Mouse (Mus musculus) c-Kit-positive CD71-positive TER-119-positive erythroid progenitor cells, embryonic 14.5 days (primary cell): ENCODE measurements around the gene Ano10.

Experiments
- DNase-seq: peaks from one replicate; pipeline ENCODE4 v3.0.0-alpha.2; 2013; ENCODE audit warnings: low spot score

Gene Ano10

DNA sequence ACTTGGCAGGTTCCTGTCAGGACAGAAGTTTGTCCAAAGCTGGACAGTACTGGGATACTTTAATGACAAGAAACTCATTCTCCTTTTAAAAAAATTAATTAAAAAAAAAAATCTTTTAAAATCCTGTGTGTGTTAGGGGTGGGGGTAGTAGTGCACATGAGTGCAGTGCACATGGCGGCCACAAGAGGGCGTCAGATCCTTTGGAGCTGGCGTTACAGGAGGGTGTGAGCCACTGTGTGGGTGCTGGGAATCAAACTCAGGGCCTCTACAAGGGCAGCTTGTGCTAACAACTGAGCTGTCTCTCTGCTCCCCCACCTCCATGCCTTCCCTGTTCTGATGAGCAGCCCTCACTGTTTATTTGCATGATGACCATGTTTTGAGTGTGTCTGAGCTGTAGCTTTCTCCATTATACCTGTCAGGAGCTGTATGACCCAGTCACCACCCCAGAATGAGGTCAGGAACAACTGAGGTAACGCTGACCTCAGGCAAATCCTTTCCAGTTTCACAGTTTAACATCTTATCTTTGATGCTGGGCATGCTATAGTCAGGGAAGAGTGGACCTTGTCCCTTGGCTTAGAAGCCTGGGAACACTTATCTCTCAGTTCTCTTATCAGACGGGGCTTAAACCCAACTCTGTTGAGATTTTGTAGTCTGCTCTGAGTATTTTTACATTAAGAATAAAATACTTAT lies 137.7 kb downstream of the Ano10 start:
- DNase-seq: no peak

DNA sequence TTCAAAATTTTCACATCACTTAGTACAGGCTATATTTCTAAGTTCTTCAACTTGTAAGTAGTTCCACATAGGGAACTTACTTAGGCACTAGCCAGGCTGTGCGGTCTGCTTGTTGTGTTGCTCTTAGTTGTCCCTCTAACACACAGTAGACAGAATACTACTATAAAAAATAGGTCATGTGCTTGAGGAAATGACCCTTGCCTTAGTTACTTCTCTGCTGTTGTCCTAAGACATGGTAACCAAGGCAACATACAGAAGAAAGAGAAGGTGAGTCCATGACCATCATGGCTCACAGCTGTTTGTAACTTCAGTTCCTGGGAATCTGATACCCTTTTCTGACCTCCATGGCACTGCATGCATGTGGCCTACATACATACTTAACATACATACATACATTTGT lies 139.0 kb downstream of the Ano10 start:
- DNase-seq: no peak

DNA sequence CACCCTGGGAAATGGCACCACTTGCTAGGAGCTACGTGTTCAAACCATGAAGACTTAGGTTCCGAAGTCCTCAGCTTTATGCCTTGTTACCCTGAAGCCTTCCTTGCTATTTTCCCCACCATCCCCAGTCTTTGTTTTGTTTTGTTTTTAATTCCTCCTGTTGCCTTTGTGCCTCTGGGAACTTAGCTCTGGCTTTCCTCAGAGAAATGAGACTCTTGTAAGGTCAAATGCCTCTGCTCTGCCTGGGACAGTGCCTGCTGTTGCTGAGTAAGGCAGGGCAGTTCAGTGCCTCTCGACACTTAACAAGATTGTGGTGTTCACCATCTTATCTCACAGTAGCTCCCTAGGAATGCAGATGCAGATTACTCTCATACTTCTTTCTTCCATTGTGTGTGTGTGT lies 140.8 kb downstream of the Ano10 start:
- DNase-seq: no peak

GRCm38 (mm10) chr9:122152501-122152900 lies 141.7 kb downstream of the Ano10 start:
- no peak for DNase-seq

GRCm38 (mm10) chr9:122152063-122152462 lies 142.2 kb downstream of the Ano10 start:
- DNase-seq: no peak

- DNase-seq: no peak
These were observed 144.0 kb downstream of the Ano10 start for GRCm38 (mm10) chr9:122149997-122150826.

- no peak for DNase-seq
These were observed 145.9 kb downstream of the Ano10 start for GRCm38 (mm10) chr9:122148356-122148755.

DNA sequence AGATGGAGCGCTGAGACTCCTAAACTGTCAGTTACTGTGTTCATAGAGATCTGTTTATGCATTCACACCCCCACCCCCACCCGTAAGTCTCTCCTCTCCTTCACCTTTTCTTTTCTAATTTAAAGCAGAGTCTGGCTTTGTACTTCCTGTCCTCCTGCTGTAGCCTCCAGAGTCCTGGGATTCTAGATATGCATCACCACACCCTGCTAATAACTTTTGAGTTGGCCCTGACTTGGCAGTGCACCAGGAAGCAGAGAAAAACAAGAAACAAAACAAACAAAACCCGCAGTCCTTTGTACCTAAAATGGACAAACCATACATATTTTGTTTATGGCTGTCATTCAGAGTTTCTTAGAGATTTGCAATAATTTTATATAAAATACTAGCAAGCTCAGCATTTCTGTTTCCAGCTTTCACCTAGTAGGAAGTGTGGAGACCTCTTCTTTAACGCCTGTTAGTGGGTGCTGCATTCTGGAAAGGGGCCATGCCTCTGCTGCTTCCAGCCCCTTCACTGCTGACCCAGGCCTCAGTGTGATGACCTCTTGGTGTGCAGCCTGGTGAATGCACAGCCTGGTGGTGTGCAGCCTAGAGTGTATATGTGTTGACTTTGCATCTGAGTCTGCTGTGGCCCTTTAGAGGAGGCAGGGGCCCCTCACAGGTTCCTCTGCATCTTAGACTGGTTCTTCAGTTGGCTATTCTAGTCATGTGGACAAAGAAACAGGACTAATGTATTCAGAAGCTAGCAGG lies 147.9 kb downstream of the Ano10 start:
- no peak for DNase-seq

GRCm38 (mm10) chr9:122145677-122146076 lies 148.5 kb downstream of the Ano10 start:
- no peak for DNase-seq

- no peak for DNase-seq
These were observed 149.4 kb downstream of the Ano10 start for GRCm38 (mm10) chr9:122144776-122145175.

GRCm38 (mm10) chr9:122143219-122143618 lies 151.0 kb downstream of the Ano10 start:
- DNase-seq: no peak

GRCm38 (mm10) chr9:122139236-122139635 lies 155.0 kb downstream of the Ano10 start:
- DNase-seq: no peak

GRCm38 (mm10) chr9:122138371-122139029 lies 155.7 kb downstream of the Ano10 start:
- no peak for DNase-seq

GRCm38 (mm10) chr9:122137960-122138359 lies 156.3 kb downstream of the Ano10 start:
- DNase-seq: no peak

DNA sequence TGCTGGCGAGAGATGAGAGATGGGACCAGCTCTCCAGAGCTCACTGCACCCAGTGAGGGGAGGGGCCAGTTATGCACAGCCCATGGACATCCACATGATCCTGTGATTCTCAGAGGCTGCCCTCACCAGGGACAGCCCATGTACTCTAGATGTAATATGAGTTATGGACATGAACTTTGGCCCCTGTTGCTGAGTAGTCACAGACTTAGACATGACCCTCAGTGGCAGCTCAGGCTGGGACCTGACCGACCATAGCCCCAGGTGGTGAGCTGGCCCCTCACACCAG lies 158.4 kb downstream of the Ano10 start:
- no peak for DNase-seq

- DNase-seq: no peak
These were observed 158.9 kb downstream of the Ano10 start for GRCm38 (mm10) chr9:122135095-122135884.

GRCm38 (mm10) chr9:122132145-122132544 lies 162.1 kb downstream of the Ano10 start:
- no peak for DNase-seq

DNA sequence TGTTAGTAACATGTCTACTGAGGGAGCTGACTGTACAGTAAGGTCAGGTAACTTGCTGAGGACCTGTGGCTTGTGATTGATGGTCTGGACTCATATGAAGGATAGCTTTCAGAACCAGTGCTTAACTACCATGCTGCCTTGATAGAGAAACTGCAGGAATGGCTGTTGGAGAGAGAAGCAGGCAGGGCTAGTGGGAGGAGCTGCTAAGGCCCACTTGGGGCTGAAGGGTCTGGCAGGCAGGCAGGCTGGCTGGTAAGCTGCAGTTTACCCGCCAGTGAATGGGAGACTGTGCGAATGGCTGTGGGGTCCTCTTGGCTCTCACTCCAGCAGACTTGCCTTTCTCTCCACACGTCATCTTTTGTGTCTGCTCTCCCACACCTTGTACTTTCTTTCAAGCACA lies 163.6 kb downstream of the Ano10 start:
- DNase-seq: no peak

DNA sequence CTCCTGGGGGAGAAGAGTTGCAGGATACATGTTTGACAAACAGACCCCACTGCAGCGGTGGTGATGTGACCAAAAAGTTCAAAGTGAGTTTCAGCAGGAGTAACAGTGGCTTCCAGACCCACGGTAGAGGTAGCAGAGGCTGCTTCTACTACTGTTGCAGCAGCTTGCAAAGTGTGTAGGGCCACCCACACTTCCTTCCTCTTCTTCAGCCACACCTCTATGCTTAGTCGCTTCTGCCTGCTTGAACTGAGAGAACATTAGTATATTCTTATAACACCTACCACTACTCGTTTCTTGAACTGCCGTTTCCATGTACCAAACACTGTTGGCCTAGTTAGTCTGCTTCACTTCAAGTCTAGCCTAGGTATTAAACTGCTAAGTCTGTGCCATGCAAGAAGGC lies 165.5 kb downstream of the Ano10 start:
- DNase-seq: no peak

DNA sequence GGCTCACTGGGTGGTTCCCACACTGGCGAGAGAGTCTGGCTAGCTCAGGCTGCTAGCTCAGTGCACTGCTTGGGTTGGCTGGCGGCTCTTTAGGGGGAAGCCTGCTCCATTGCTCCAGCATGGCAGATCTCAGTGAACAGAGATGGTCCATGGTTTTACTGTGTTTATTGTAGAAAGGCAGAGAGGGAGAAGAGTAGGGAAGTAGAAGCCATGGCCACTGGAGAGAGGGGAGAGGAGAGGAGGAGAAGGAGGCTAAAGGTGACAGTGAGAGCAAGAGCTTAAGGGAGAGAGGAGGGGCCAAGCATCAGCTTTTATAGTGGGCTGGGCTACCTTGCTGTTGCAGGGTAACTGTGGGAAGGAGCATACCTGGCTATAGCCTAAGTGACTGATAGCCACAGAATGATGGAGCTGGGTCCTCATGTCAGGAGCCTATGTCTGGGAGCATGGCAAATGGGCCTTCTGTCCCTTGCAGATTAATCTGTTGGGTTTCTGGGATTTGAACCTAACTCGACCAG lies 166.9 kb downstream of the Ano10 start:
- DNase-seq: no peak

DNA sequence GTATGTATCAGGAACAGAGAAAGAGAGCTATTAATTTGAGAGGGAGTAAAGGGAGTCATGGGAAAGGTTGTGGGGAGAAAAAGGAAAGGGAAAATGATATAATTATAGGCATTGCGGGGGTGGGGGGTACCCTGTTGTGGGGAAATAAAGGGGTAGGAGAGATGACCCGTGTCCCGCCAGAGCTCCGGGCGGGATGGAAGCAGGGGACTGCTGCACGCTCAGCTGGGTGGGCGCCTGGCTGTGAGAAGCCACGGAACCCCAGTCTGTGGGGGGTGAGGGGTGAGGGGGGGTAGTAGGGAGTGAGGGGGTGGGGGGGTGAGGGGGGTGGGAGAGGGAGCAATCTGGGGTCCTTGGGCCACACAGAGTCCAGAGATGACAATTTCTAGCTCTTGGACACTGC lies 167.4 kb downstream of the Ano10 start:
- no peak for DNase-seq
